Mouse (Mus musculus): ENCODE measurements around the gene Slc9a5.

Gene Slc9a5

DNA sequence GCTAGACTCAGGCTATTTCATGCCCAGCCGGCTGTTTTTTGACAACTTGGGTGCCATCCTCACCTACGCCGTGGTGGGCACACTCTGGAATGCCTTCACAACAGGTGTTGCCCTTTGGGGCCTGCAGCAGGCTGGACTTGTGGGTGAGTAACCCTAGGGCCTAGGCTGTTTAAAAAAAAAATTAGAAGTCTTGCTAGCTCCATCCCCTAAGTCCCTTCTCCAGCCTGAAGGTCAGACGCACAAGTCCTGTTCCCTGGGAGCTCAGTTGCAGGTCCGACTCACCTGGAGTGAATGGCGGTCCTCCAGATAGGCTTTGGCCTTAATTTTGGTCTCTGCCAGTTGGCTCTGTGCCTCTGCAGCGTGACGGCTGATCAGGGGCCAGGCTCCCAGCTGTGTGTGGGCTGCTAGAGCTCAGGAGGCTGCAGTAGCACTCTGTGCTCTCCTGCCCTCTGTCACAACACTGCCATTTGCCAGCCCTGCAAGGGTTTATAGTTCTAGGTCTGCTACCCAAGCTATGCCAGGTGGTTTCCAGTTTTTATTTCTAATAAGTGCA lies 5.0 kb downstream of the Slc9a5 start:
- intact Hi-C loops (cut with DNase I): no loop called here

DNA sequence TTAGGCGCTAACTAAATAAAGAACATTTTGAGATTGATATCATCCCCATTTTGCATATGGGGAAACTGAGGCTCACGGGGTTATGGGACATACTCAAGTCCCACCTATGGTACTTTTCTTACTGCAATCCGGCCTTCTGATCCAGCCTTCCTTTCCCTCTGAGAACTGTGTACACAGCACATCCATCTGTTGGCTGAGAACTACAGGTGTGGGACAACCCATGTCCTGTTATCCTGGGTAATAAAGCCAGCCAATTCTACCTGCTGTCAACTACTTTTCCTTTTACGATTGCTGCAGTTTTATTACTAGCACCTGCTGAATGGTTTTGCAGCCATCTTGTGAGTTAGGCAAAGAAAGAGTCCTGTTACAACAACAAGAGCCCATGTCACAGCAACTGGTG lies 5.9 kb downstream of the Slc9a5 start:
- intact Hi-C loops (cut with DNase I): no loop called here

DNA sequence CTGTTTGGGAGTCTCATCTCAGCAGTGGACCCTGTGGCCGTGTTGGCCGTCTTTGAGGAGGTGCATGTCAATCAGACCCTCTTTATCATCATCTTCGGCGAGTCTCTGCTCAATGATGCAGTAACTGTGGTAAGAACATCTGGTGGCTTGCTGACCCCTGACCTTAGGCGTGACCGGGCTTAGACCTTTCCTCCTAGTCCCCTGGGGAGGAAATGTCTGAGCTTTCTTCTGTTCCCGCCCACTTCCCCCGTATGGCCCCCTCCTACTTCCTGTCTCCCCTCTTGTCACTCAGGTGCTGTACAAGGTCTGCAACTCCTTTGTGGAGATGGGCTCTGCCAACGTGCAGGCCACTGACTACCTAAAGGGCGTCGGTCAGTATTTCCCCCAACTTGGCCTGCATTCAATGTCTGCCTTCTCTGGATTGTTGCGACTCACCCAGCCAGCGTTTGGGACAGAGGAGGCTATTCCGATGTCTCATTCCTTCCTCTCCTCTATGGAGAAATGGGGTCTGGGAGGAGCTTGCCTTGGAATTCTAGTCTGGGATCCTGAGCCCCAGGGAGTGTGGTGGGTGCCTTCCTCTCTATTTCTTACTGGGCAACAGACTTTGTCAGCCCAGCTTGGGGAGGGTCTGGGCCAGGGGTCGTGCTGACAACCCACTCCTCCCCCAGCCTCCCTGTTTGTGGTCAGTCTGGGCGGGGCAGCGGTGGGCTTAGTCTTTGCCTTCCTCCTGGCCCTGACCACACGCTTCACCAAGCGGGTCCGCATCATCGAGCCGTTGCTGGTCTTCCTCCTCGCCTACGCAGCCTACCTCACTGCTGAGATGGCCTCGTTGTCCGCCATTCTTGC lies 6.8 kb downstream of the Slc9a5 start:
- intact Hi-C loops (cut with DNase I): loop anchor here (5.0 kb wide), 1 partner anchor 122 kb away; no protein-coding TSS in a partner anchor

DNA sequence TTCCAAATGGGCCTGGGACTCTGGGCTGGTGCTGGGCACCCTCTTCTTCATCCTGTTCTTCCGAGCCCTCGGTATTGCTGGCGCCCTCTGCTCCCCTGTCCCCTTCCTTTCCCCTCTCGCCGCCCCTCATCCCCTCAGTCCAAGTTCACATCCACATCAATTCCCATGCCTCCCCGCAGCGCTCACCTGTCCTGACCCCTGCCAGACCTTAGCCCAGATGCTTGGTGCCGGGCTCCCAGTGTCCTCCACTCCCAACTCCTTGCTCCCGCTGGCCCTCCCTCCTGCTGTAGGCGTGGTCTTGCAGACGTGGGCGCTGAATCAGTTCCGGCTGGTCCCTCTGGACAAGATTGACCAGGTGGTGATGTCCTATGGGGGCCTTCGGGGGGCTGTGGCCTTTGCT lies 8.0 kb downstream of the Slc9a5 start:
- intact Hi-C loops (cut with DNase I): loop anchor here (5.0 kb wide), 1 partner anchor 121 kb away; no protein-coding TSS in a partner anchor

DNA sequence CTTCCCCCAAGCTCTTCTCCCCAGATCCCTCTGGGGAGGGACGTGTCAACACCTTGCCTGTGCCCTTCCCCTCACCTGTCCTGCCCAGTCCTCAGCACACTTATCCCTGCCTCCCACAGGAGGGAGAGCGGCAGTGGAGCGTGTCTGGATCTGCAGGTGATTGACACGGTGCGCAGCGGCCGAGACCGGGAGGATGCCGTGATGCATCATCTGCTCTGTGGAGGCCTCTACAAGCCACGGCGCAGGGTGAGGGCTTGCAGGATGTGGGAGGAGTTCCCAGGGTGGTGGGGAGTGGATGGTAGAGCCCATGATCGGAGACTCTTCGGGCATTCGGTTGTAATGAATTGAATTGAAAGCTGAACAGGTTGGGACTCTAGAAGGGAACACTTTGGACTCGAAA lies 10.6 kb downstream of the Slc9a5 start:
- intact Hi-C loops (cut with DNase I): loop anchor here (2.0 to 5.0 kb wide), 2 partner anchors 38 to 118 kb away; no protein-coding TSS in a partner anchor

DNA sequence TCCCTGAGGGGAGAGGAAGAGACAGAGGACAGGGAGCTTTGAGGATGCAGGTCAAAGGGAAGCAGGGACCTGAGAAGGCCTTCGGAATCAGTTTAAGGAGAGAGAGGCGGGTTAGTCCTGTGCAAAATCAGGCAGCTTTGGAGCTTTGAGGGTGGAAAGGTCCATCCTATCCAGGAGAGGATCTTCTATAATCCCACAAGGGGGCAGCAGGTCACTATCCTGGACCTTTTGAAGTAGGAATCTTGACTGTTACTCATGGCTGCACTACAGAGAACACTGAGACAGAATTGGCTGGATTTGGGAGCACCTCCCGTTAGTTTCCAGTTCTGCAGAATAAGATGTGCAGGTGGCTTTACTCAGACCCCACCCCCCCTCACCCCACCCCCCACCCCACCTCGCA lies 11.0 kb downstream of the Slc9a5 start:
- intact Hi-C loops (cut with DNase I): loop anchor here (2.0 to 5.0 kb wide), 2 partner anchors 37 to 118 kb away; no protein-coding TSS in a partner anchor

DNA sequence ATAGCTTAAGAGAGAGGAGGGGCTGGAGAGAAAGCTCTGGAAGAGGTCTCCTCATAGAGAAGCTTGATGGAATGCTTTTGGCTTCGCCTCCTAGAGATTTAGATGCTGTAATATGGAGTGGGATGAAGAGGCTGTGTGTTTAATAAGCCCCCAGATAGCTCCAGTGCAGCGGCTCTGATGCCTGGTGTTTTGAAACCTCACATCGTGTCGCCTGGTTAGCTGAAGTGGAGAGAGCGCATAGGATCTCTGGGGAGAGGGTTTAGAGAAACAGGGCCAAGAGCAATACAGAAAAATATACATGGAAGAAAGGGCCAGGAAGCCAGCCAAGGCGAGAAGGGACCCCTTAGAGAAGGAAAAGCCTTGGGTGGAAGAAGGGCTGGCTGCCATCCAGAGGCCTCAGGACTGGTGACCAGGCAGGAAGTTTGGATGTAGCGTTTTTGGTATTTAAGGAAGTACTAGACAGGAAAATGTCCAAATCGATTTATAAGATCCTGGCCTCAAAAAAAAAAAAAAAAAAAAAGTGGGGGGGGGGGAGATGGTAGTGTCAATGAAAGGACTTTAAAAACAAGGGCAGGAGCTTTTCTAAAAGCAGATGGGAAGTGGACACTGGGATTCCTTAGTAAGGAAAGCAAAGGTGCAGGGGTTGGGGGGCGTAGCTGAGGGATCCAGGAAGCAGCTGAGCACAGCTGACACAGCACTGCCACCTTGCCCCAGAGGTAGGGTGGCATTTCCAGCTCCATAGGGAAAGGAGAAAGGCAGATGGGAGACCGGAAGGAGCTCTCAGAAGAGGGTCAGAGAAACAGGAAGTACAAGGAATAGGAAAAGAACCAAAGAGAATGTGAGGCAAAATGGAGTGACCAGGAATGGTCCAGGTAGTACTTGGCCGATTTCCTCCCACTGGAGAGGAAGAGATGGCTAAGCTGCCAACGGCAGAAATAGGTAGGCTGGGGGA lies 13.4 kb downstream of the Slc9a5 start:
- intact Hi-C loops (cut with DNase I): no loop called here

DNA sequence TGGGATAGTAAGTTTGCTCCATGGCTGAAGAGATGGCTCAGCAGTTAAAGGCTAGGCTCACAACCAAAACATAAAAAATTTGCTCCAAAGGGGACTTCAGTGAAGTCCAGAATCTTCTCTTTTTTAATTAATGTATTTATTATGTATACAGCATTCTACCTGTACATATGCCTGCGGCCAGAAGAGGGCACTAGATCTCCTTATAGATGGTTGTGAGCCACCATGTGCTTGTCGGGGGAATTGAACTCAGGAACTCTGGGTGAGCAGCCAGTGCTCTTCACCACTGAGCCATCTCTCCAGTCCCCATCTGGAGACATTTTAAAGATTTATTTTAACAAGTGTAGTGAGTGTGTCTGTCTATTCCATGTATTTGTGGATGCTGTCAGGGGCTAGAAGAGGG lies 18.5 kb downstream of the Slc9a5 start:
- intact Hi-C loops (cut with DNase I): no loop called here

DNA sequence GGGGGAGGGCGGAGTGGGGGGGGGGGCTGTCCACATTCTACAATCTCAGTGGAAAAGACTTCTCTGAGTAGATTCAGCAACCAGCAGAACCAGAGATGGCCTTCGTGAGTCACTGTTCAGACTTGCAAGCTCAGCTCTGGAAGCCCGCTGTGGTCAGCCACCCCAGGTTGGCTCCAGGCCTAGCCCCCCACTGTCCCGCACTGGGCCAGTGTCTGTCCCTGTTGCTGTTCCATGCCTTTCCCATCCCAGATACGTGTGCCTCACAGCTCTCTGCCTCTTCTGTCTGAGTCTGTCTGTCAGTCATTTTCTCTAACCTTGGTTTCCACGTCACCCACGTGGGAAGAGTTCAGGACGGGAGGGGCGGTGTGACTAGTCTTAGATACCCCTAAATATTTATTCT lies 23.8 kb downstream of the Slc9a5 start:
- intact Hi-C loops (cut with DNase I): no loop called here

DNA sequence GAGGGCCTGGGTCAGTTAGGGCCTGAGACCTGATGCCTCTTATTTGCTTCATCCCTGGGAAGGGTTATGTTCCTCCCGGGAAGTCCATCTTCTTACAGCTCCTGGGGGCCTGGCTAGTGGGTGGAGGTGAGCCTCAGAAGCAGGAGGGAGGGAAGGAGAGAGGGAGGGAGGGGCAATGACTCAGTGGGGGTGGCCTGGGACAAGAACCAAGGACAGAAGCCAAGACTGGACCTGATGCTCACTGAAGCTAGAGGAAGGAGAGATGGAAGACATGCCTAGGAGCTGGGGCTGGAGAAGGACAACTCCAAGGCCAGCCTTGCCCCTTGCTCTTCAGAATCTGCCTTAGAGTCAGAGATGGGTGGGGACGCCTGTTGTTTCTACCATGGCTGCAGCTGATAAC lies 24.4 kb downstream of the Slc9a5 start, which contains the start of gene Plekhg4:
Gene Plekhg4 (plus strand): TSS at position 243 of the 400 bp plus-strand sequence.
- intact Hi-C loops (cut with DNase I): no loop called here

DNA sequence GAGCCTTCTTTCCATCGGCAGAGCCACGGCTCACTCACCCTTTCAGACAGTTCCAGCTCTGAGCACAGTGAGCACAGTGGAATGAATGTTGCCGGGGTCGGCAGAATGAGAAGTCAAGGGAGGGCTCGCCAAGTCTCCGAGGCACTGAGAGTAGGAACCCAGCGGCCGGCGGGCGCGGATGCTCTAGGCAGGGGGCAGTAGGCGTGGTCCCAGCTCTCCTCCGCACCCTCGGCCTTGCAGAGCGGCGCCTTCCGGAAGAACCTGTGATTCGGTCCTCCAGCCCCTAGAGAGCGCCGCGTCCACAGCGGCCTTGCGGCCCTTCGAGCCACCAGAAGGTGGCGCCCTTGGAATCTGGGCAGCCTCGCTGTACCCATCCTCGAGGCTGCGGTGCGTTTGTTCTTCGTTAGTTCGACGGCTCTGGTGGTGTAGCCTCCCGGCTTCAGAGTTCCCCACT lies 25.9 kb downstream of the Slc9a5 start:
- intact Hi-C loops (cut with DNase I): no loop called here

DNA sequence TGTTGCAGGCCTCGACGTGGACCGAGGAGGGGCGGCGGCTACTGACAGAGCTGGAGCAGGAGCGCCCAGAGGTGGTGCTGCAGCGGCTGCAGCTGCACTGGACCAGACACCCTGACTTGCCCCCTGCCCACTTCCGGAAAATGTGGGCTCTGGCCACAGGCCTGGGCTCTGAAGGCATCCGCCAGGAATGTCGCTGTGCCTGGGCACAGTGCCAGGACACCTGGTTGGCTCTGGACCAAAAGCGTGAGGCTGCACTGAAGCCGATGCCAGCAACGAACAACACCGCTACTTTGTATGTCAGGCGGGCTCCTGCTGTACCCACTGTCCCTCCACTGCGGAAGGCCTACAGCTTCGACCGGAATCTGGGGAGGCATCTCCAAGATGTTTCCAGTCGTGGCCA lies 30.0 kb downstream of the Slc9a5 start:
- intact Hi-C loops (cut with DNase I): no loop called here

DNA sequence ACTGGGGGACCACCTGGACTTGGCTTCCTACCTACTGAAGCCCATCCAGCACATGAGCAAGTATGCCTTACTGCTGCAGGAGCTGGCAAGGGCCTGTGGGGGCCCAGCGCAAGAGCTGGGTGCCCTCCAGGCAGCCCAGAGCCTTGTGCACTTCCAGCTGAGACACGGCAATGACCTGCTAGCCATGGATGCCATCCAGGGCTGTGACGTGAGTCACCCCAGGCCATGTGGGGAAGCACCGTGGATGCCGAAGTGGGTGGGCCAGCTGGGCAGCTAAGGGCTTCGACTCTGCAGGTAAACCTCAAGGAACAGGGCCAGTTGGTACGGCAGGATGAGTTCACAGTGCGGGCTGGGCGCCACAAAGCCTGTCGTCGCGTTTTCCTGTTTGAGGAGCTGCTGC lies 31.7 kb downstream of the Slc9a5 start:
- intact Hi-C loops (cut with DNase I): no loop called here

DNA sequence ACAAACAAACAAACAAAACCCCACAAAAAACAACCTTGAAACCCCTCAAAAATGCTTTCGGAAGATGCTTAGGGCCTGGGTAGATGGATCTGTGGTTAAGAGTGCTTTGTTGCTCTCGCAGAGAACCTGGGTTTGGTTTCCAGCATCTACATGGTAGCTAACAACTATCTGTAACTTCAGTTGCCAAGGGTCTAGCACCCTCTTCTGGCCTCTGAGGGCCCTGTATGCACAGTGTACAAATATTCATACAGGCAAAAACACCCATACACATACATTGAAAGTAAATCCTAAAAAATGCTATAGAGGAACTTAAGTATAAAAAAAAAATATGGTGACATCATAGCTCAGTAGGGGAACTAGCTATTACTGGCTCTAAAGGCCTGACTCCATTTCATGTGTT lies 35.4 kb downstream of the Slc9a5 start:
- intact Hi-C loops (cut with DNase I): no loop called here

DNA sequence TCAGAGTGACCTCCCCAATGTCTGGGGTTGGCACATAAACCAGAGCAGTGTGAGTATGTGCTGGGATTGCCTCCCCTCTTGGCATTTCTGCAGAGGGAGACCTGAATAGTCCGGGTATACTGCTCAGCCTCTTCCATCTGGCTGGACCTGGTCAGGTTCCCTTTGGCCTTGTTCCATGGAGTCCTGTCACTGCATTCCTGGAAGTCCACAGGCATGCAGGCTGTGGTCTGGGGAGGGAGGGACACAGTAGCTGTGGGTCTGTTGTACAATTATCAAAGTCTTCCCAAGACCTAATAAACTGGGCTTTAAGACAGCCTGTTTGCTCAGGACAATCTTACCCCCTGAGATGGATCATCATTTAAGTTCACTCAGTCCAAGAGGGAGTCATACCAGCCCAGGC lies 38.5 kb downstream of the Slc9a5 start:
- intact Hi-C loops (cut with DNase I): no loop called here

DNA sequence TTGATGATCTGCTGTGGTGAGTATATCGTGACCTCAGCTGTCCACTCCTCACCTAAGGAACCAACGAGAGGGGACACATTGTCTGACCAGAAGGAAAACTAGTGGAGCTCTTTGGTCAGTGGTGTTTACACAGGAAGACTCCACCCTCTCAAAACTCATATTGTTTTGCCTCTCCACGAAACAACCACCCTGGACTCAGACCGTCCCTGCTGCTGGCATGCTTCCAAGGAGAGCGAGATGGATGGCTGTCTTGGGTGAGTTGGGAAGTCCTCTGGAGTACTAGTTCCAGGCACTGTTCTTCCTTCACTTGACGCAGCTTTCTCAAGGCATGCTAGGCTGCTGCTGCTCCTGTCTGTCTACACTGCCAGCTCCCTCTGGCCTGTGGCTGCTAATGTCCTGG lies 40.5 kb downstream of the Slc9a5 start:
- intact Hi-C loops (cut with DNase I): no loop called here

DNA sequence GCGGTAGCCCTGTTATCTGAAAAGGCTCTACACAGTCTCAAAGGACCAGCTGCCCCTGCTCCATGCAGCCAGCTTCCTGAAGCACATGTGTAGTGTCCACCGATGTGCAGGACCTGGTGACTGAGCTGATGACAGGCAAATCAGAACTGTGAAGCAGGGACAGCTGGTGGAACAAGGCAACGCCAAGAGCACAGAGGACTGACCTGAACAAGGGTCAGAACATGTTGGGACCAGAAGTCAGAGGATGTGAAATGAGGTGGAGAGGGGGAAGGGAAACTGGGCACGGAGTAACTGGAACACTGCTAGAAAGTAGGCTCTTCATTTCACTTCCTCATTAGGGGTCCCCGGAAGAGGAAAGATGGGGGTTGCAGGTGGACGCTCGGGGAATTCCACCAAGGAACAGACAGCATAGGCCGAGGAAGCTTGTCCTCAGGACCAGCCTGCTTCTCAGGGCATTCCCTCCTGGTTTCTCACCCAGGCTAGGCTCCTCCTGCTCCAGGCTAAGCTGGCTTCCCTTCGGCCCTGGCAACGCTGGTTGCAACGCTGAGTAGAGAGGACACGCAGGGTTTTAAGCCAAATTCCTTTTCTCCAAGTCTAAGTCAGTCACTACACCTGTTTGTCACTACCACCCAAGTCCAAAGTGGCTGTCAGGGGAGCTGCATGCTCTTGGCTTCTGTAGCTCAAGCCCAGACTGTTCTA lies 44.6 kb downstream of the Slc9a5 start:
- intact Hi-C loops (cut with DNase I): no loop called here

DNA sequence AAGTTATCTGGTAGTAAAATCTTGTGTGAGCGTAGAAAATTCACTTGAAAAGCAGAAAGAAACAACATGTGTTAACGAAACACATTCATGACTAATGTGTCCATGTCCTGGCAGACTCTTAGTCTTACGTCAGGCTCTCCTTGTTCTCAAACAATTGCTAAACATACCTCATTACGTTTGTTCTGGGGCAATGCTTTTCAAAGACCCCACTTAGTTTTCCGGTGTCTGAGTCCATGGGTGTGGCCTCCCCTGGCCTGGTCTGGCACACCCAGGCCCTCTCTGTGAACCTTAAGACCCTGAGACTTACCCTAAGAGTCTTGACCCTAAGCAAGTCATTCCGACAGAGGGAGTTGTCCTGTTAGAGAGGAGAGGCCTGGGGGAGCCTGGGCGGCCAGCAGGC lies 45.3 kb downstream of the Slc9a5 start:
- intact Hi-C loops (cut with DNase I): no loop called here

DNA sequence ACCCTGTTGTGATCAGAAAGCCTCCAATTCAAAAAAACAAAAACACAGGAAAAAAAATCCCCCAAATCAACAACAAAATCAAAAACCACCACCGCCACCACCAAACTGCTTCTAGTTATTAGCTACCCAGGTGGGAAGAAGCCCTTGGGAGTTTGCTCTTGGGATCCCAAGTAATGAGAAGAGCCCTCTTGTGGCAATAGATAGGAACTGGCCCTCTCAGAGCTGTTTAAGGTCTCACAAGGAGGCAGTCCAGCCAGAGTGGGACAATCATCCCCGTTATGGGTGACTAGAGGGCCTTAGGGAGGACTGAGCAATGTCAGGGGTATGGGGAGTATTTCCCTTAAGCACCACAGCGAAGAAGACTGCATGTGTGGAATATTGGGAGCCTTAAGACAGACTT lies 49.1 kb downstream of the Slc9a5 start:
- intact Hi-C loops (cut with DNase I): loop anchor here (2.0 kb wide), 1 partner anchor 39 kb away; no protein-coding TSS in a partner anchor

DNA sequence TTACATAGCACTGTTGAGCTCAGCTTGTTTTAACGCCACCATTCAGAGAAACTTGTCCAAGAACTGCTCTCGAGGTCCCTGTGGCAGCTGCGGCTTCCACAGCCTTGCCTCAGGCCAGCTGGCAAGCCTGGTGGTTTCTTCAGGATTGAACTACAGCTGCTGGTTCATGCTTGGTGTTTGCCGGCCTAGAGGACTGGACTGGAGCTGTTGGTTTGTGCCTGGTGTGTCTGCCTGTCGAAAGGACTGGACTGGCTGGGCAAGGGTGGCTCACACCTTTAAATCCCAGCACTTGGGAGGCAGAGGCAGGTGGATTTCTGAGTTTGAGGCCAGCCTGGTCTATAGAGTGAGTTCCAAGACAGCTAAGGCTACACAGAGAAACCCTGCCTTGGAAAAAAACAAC lies 51.4 kb downstream of the Slc9a5 start:
- intact Hi-C loops (cut with DNase I): no loop called here

DNA sequence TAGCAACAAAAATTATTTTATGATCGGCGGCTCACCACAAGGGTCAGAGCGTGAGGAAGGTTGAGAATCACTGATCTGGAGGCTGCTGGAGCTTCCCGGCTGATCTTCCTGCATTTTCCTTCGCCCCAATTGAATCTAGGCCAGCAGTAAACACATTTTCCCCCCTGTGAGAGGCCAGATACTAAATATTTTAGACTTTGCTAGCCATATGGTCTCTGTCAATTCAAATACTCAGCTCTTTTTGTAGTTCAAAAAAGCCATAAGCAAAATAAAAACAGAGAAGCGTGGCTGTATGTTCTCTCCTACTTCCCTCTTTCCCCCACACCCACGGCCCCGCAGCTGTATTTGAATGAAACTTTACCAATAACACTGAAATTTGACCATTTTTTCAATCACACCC lies 54.8 kb downstream of the Slc9a5 start:
- intact Hi-C loops (cut with DNase I): no loop called here

Data from adrenal gland (tissue).